Mouse (Mus musculus) R1 (cell line): ENCODE results near the gene Sart1.

Source experiments
- DNase-seq: peaks from one replicate; pipeline ENCODE4 v3.0.0-alpha.2; 2018; ENCODE audit warnings: low read depth, low spot score

Sart1 gene

GRCm38 (mm10) chr19:5414534-5414957, 26.0 kb upstream of the Sart1 start:
- no peak for DNase-seq

- no peak for DNase-seq
Measured at GRCm38 (mm10) chr19:5413840-5414239, 25.3 kb upstream of the Sart1 start.

- peak; percentile 28 for DNase-seq
Measured at GRCm38 (mm10) chr19:5411961-5412360, 23.5 kb upstream of the Sart1 start.

- DNase-seq = no peak
Measured at GRCm38 (mm10) chr19:5410641-5411040, 22.1 kb upstream of the Sart1 start.

GRCm38 (mm10) chr19:5409068-5409467, 20.6 kb upstream of the Sart1 start:
- DNase-seq = no peak

GRCm38 (mm10) chr19:5408057-5409001, 19.8 kb upstream of the Sart1 start:
- no peak for DNase-seq

GRCm38 (mm10) chr19:5407133-5407532, 18.6 kb upstream of the Sart1 start:
- peak; percentile 76 for DNase-seq

- peak; percentile 76 for DNase-seq
Measured at GRCm38 (mm10) chr19:5406531-5407126, 18.1 kb upstream of the Sart1 start.

GRCm38 (mm10) chr19:5405924-5406323, 17.4 kb upstream of the Sart1 start:
- no peak for DNase-seq

GRCm38 (mm10) chr19:5402293-5402692, 13.8 kb upstream of the Sart1 start, which contains the start of gene Tsga10ip:
TSS of gene Tsga10ip (minus strand) at chr19:5402526.
- DNase-seq = peak; percentile 42

GRCm38 (mm10) chr19:5401073-5401472, 12.6 kb upstream of the Sart1 start:
- peak; percentile 48 for DNase-seq

GRCm38 (mm10) chr19:5395371-5395770, 6.9 kb upstream of the Sart1 start:
- no peak for DNase-seq

GRCm38 (mm10) chr19:5394168-5394567, 5.7 kb upstream of the Sart1 start:
- DNase-seq = no peak

- DNase-seq = no peak
Measured at GRCm38 (mm10) chr19:5392892-5393291, 4.4 kb upstream of the Sart1 start.

- no peak for DNase-seq
Measured at GRCm38 (mm10) chr19:5390416-5390815, 1.9 kb upstream of the Sart1 start.

- peak; percentile 81 for DNase-seq
Measured at GRCm38 (mm10) chr19:5389647-5390046, 1.1 kb upstream of the Sart1 start.

GRCm38 (mm10) chr19:5388011-5388441, 477 bp downstream of the Sart1 start:
- DNase-seq = no peak

GRCm38 (mm10) chr19:5384715-5385114, 3.8 kb downstream of the Sart1 start:
- DNase-seq = no peak

GRCm38 (mm10) chr19:5383326-5383725, 5.2 kb downstream of the Sart1 start:
- DNase-seq = no peak

- no peak for DNase-seq
Measured at GRCm38 (mm10) chr19:5377446-5377845, 11.1 kb downstream of the Sart1 start.

- peak; percentile 32 for DNase-seq
Measured at GRCm38 (mm10) chr19:5374748-5375147, 13.8 kb downstream of the Sart1 start.

- no peak for DNase-seq
Measured at GRCm38 (mm10) chr19:5374177-5374576, 14.3 kb downstream of the Sart1 start.

- no peak for DNase-seq
Measured at GRCm38 (mm10) chr19:5372724-5373123, 15.8 kb downstream of the Sart1 start.
